Mouse (Mus musculus) bone marrow macrophage, adult 2 months (primary cell): ENCODE measurements around the gene Smg6.

Experiments
- CTCF ChIP-seq: IDR thresholded peaks from 2 replicates; pipeline ENCODE4 v1.5.1; 2012; ENCODE audit warnings: low read depth, mild to moderate bottlenecking, low read length, moderate library complexity
- POLR2A ChIP-seq: IDR thresholded peaks from 2 replicates; pipeline ENCODE4 v1.6.1; 2012; ENCODE audit warnings: mild to moderate bottlenecking, low read depth, low read length, borderline replicate concordance

DNA sequence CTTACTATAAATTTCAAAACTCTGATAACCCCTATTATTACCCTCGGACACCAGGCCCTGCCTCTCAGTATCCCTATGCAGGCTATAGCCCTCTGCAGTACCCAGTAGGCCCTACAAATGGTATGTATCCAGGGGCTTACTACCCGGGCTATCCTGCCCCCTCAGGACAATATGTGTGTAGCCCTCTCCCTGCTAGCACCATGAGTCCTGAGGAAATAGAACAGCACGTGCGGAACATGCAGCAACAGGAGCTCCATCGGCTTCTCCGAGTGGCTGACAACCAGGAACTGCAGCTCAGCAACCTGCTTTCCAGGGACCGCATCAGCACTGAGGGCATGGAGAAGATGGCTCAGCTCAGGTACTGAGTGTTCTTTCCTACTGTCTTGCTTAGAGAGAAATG is 4.8 kb downstream of the Smg6 start:
- TF ChIP-seq CTCF (no peak), POLR2A (no peak)
